Mouse (Mus musculus): ENCODE measurements around the gene Tmprss6. TPM values are rescaled to one million over a fixed set of nuclear protein-coding genes. Genes with fewer than 3 reads are reported as not detected.

Tmprss6 gene
- total RNA-seq, 1 experiment from 2014 or later: not detected

- ATAC-seq (ENCODE audit: extremely low read depth, insufficient number of reproducible peaks, low FRiP score, poor library complexity, severe bottlenecking): no peak
Observed at GRCm38 (mm10) chr15:78429871-78430622, 38.4 kb downstream of the Tmprss6 start.

GRCm38 (mm10) chr15:78429139-78429459, 39.3 kb downstream of the Tmprss6 start:
- ATAC-seq (ENCODE audit: extremely low read depth, insufficient number of reproducible peaks, low FRiP score, poor library complexity, severe bottlenecking): no peak

- ATAC-seq (ENCODE audit: extremely low read depth, insufficient number of reproducible peaks, low FRiP score, poor library complexity, severe bottlenecking): no peak
Observed at GRCm38 (mm10) chr15:78428391-78429138, 39.9 kb downstream of the Tmprss6 start, which contains the start of gene Kctd17. Kctd17 (plus strand) TSS chr15:78428564.

- no peak for ATAC-seq (ENCODE audit: extremely low read depth, insufficient number of reproducible peaks, low FRiP score, poor library complexity, severe bottlenecking)
Observed at GRCm38 (mm10) chr15:78425230-78425629, 43.2 kb downstream of the Tmprss6 start.

- ATAC-seq (ENCODE audit: extremely low read depth, insufficient number of reproducible peaks, low FRiP score, poor library complexity, severe bottlenecking): no peak
Observed at GRCm38 (mm10) chr15:78424507-78424906, 43.9 kb downstream of the Tmprss6 start.

GRCm38 (mm10) chr15:78422046-78422956, 46.1 kb downstream of the Tmprss6 start:
- ATAC-seq (ENCODE audit: extremely low read depth, insufficient number of reproducible peaks, low FRiP score, poor library complexity, severe bottlenecking): peak; percentile 80

- no peak for ATAC-seq (ENCODE audit: extremely low read depth, insufficient number of reproducible peaks, low FRiP score, poor library complexity, severe bottlenecking)
Observed at GRCm38 (mm10) chr15:78420395-78420794, 48.0 kb downstream of the Tmprss6 start.

GRCm38 (mm10) chr15:78416937-78417336, 51.5 kb downstream of the Tmprss6 start:
- ATAC-seq (ENCODE audit: extremely low read depth, insufficient number of reproducible peaks, low FRiP score, poor library complexity, severe bottlenecking): no peak

- no peak for ATAC-seq (ENCODE audit: extremely low read depth, insufficient number of reproducible peaks, low FRiP score, poor library complexity, severe bottlenecking)
Observed at GRCm38 (mm10) chr15:78414157-78414556, 54.3 kb downstream of the Tmprss6 start.

- no peak for ATAC-seq (ENCODE audit: extremely low read depth, insufficient number of reproducible peaks, low FRiP score, poor library complexity, severe bottlenecking)
Observed at GRCm38 (mm10) chr15:78413719-78414117, 54.7 kb downstream of the Tmprss6 start.

GRCm38 (mm10) chr15:78413083-78413718, 55.2 kb downstream of the Tmprss6 start:
- ATAC-seq (ENCODE audit: extremely low read depth, insufficient number of reproducible peaks, low FRiP score, poor library complexity, severe bottlenecking): no peak

- ATAC-seq (ENCODE audit: extremely low read depth, insufficient number of reproducible peaks, low FRiP score, poor library complexity, severe bottlenecking): no peak
Observed at GRCm38 (mm10) chr15:78409570-78410052, 58.8 kb downstream of the Tmprss6 start.

GRCm38 (mm10) chr15:78406293-78406934, 62.0 kb downstream of the Tmprss6 start, which contains the start of gene Mpst:
Mpst (plus strand) TSS chr15:78406416.
- peak; percentile 86 for ATAC-seq (ENCODE audit: extremely low read depth, insufficient number of reproducible peaks, low FRiP score, poor library complexity, severe bottlenecking)

- no peak for ATAC-seq (ENCODE audit: extremely low read depth, insufficient number of reproducible peaks, low FRiP score, poor library complexity, severe bottlenecking)
Observed at GRCm38 (mm10) chr15:78405517-78406211, 62.8 kb downstream of the Tmprss6 start, which contains the start of gene Tst. Tst (minus strand) TSS chr15:78405907.

GRCm38 (mm10) chr15:78405098-78405497, 63.3 kb downstream of the Tmprss6 start:
- no peak for ATAC-seq (ENCODE audit: extremely low read depth, insufficient number of reproducible peaks, low FRiP score, poor library complexity, severe bottlenecking)

GRCm38 (mm10) chr15:78403896-78404295, 64.5 kb downstream of the Tmprss6 start:
- no peak for ATAC-seq (ENCODE audit: extremely low read depth, insufficient number of reproducible peaks, low FRiP score, poor library complexity, severe bottlenecking)

GRCm38 (mm10) chr15:78403301-78403741, 65.1 kb downstream of the Tmprss6 start:
- no peak for ATAC-seq (ENCODE audit: extremely low read depth, insufficient number of reproducible peaks, low FRiP score, poor library complexity, severe bottlenecking)
